Mouse (Mus musculus) midbrain, embryonic 10.5 days (tissue): ENCODE results near the gene Chsy1. TPM values are rescaled to one million over a fixed set of nuclear protein-coding genes. Genes with fewer than 3 reads are reported as not detected.

Experiments
- DNase-seq: peaks from one replicate; pipeline ENCODE4 v3.0.0-alpha.2; 2017; ENCODE audit warnings: low spot score
- H3K27ac ChIP-seq: fragments of 300-500 bp; sonication (generic); replicated peaks from 2 replicates; pipeline ENCODE4 v1.5.1; 2016; ENCODE audit warnings: mild to moderate bottlenecking
- H3K27me3 ChIP-seq: fragments of 300-500 bp; sonication (generic); 2 replicates; pipeline ENCODE4 v1.6.1; 2016; ENCODE audit warnings: low read depth, mild to moderate bottlenecking; ENCODE audit not compliant: poor library complexity, severe bottlenecking
- H3K36me3 ChIP-seq: fragments of 300-500 bp; sonication (generic); 2 replicates; pipeline ENCODE4 v1.6.1; 2016; ENCODE audit warnings: mild to moderate bottlenecking, moderate library complexity
- H3K4me1 ChIP-seq: fragments of 300-500 bp; sonication (generic); 2 replicates; pipeline ENCODE4 v1.6.1; 2016
- H3K4me3 ChIP-seq: fragments of 300-500 bp; sonication (generic); 2 replicates; pipeline ENCODE4 v1.5.1; 2016; ENCODE audit warnings: mild to moderate bottlenecking, moderate library complexity
- H3K9me3 ChIP-seq: fragments of 300-500 bp; sonication (generic); replicated peaks from 2 replicates; pipeline ENCODE4 v1.6.1; 2016; ENCODE audit warnings: mild to moderate bottlenecking
- WGBS: fragments of 180-500 bp; shearing (Covaris S2); methylation state at CpG from one replicate; pipeline ENCODE4 v1.1.7; 2016; 5-methylcytosine and 5-hydroxymethylcytosine counted together
- polyA plus RNA-seq: library from polyadenylated mRNA; unstranded; fragments of >200 nt; fragmentation: Nextera tagmentation; extraction: Ambion mirVana; gene quantifications from 2 replicates; pipeline ENCODE4 v1.2.1, GENCODE M21; 2016

The Chsy1 gene
- polyA plus RNA-seq, 1 experiment from 2014 or later = 12.0 TPM

DNA sequence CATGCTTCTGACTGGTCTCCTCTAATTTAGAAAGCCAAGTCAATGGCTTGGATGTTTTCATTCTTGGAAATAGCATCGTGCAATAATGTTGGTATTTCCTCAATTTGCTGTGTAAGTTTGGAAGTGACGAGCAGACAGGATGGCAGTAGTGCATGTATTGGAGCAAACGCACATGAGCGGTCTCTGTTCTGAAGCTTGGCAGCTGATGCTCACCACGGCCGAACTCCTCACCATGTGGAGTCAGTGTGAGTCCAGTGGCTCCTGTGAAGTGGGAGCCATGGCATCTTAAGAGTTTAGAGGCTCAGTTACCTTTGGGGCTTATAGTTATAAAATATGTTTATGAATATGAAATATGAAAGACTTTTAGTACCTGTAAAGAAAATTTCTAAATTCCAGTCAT lies 60.2 kb downstream of the Chsy1 start:
- no peak for DNase-seq
- peaks cover 43% of the 10 kb centered on the region for H3K36me3 ChIP-seq
- WGBS = 93% methylated on average over 6 of the region's 6 CpGs

DNA sequence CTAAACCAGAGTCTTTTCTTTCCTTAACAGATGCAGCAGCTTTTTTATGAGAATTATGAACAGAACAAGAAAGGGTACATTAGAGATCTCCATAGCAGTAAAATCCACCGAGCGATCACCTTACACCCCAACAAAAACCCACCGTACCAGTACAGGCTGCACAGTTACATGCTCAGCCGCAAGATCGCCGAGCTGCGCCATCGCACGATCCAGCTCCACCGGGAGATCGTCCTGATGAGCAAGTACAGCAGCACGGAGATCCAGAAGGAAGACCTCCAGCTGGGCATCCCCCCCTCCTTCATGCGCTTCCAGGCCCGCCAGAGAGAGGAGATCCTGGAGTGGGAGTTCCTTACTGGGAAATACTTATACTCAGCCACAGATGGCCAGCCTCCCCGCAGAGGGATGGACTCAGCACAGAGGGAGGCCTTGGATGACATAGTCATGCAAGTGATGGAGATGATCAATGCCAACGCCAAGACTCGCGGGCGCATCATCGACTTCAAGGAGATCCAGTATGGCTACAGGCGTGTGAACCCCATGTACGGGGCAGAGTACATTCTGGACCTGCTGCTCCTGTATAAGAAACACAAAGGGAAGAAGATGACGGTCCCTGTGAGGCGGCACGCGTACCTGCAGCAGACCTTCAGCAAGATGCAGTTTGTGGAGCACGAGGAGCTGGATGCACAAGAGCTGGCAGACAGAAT lies 61.6 kb downstream of the Chsy1 start:
- no peak for DNase-seq
- H3K27me3 ChIP-seq = no peaks in the 10 kb centered on the region
- no peak overlapping the region for H3K4me3 ChIP-seq
- WGBS = 97% methylated on average over 27 of the region's 27 CpGs
- H3K9me3 ChIP-seq = no peaks in the 10 kb centered on the region
- no peak overlapping the region for H3K27ac ChIP-seq
- no peaks in the 10 kb centered on the region for H3K4me1 ChIP-seq
- H3K36me3 ChIP-seq = peaks cover 58% of the 10 kb centered on the region

More for the DNA sequence above, 60.2 kb downstream of the Chsy1 start:
- H3K4me3 ChIP-seq = no peak overlapping the region
- H3K27ac ChIP-seq = no peak overlapping the region
- H3K27me3 ChIP-seq = no peaks in the 10 kb centered on the region
- H3K4me1 ChIP-seq = peaks cover 4% of the 10 kb centered on the region; the same call in 1 of the 2 replicates
- no peaks in the 10 kb centered on the region for H3K9me3 ChIP-seq

- H3K27ac ChIP-seq = no peak overlapping the region
- H3K27me3 ChIP-seq = no peaks in the 10 kb centered on the region
- 95% methylated on average over 6 of the region's 6 CpGs for WGBS
- no peaks in the 10 kb centered on the region for H3K9me3 ChIP-seq
- H3K4me1 ChIP-seq = peaks cover 6% of the 10 kb centered on the region; the same call in 1 of the 2 replicates
- no peak for DNase-seq
- peaks cover 57% of the 10 kb centered on the region for H3K36me3 ChIP-seq
- no peak overlapping the region for H3K4me3 ChIP-seq
Observed at GRCm38 (mm10) chr7:66175738-66176137, 66.4 kb downstream of the Chsy1 start.

DNA sequence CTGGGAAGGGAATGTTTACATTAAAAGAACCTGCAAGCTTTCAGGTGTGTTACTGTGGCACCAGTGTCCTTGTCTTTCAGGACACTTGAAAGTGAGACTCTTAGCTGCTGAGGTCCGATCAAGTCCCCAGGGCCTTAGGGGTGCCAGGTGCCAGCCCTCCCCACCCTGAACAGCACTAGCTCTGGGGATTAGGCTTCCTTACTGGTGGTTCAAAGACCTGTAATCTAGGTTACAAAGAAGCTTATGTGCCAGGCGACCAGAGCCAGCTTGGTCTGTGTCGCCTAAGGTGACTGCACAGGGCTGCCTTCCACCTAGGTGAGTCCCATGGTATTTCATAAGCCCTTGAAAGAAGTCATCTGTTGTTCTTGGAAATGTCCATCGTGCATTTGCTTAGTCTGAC lies 66.9 kb downstream of the Chsy1 start:
- Histone ChIP-seq H3K27me3 (no peaks in the 10 kb centered on the region), H3K36me3 (peaks cover 52% of the 10 kb centered on the region), H3K4me1 (peaks cover 6% of the 10 kb centered on the region; the same call in 1 of the 2 replicates), H3K4me3 (no peak overlapping the region), H3K9me3 (no peaks in the 10 kb centered on the region), H3K27ac (no peak overlapping the region)
- WGBS = 91% methylated on average over 4 of the region's 4 CpGs
- DNase-seq = no peak

- DNase-seq = no peak
- 85% methylated on average over 4 of the region's 4 CpGs for WGBS
- H3K36me3 ChIP-seq = peaks cover 45% of the 10 kb centered on the region
- no peak overlapping the region for H3K27ac ChIP-seq
- H3K4me1 ChIP-seq = peaks cover 6% of the 10 kb centered on the region; the same call in 1 of the 2 replicates
- no peaks in the 10 kb centered on the region for H3K9me3 ChIP-seq
- H3K27me3 ChIP-seq = no peaks in the 10 kb centered on the region
- H3K4me3 ChIP-seq = no peak overlapping the region
Observed at GRCm38 (mm10) chr7:66176929-66177328, 67.6 kb downstream of the Chsy1 start.

GRCm38 (mm10) chr7:66178101-66178500 lies 68.8 kb downstream of the Chsy1 start:
- no peak overlapping the region for H3K27ac ChIP-seq
- no peak for DNase-seq
- H3K9me3 ChIP-seq = no peaks in the 10 kb centered on the region
- H3K36me3 ChIP-seq = peaks cover 34% of the 10 kb centered on the region
- H3K4me1 ChIP-seq = peaks cover 6% of the 10 kb centered on the region; the same call in 1 of the 2 replicates
- H3K4me3 ChIP-seq = no peak overlapping the region
- WGBS = 93% methylated on average over 6 of the region's 6 CpGs
- H3K27me3 ChIP-seq = no peaks in the 10 kb centered on the region

DNA sequence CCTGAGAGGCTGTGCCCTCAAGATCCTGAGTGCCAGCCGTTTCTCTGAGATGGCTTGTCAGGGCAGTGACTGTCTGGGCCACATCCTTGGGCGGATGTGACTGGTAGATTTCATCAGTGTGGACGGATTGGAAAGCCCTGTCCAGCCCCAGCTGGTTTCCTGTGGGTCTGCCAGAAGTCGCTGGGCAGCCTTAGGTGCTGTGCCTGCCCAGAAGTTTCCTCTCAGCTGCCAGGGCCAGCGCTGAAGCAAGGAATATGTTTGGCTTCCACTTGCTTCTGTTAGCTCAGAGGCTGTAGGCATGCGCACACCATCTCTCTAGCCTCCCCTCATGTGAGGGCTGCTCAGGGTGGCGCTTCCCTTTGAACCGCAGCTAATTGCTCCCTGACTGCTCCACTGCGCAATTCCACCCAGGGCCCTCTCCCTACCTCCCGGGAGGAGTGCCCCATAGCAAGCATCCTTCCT lies 69.8 kb downstream of the Chsy1 start:
- Histone ChIP-seq H3K27me3 (no peaks in the 10 kb centered on the region), H3K9me3 (no peaks in the 10 kb centered on the region), H3K27ac (no peak overlapping the region), H3K4me1 (peaks cover 6% of the 10 kb centered on the region; the same call in 1 of the 2 replicates), H3K4me3 (no peak overlapping the region), H3K36me3 (peaks cover 23% of the 10 kb centered on the region)
- WGBS = 79% methylated on average over 10 of the region's 10 CpGs
- DNase-seq = no peak

- 90% methylated on average over 7 of the region's 7 CpGs for WGBS
Observed at GRCm38 (mm10) chr7:66179711-66180110, 70.4 kb downstream of the Chsy1 start.

DNA sequence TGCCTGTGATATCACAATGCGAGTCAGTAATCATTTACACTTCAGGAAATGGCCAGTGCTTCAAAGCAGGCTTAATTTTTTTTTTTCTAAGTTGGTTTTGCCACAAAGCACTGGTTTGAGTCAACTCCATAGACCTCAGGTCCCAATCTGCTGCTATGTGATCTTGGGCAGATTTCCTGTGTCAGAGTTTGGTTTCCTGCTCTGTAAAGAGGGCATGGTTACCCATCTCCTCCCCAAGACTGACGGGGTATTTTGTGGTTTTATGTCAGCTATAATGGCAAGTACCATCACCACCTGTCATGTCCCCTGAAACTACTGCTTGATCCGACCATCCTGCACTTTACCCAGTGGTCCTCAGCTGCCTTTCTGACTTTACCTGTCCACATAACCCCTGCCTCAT lies 70.9 kb downstream of the Chsy1 start:
- no peaks in the 10 kb centered on the region for H3K27me3 ChIP-seq
- 89% methylated on average over 3 of the region's 3 CpGs for WGBS
- DNase-seq = no peak
- H3K4me1 ChIP-seq = peaks cover 6% of the 10 kb centered on the region; the same call in 1 of the 2 replicates
- H3K36me3 ChIP-seq = peaks cover 12% of the 10 kb centered on the region
- no peaks in the 10 kb centered on the region for H3K9me3 ChIP-seq
- no peak overlapping the region for H3K4me3 ChIP-seq
- H3K27ac ChIP-seq = no peak overlapping the region

More at GRCm38 (mm10) chr7:66179711-66180110, 70.4 kb downstream of the Chsy1 start:
- H3K36me3 ChIP-seq = peaks cover 17% of the 10 kb centered on the region
- no peak overlapping the region for H3K4me3 ChIP-seq
- no peaks in the 10 kb centered on the region for H3K27me3 ChIP-seq
- DNase-seq = no peak
- peaks cover 6% of the 10 kb centered on the region; the same call in 1 of the 2 replicates for H3K4me1 ChIP-seq
- no peak overlapping the region for H3K27ac ChIP-seq
- no peaks in the 10 kb centered on the region for H3K9me3 ChIP-seq

- H3K36me3 ChIP-seq = peaks cover 6% of the 10 kb centered on the region
- H3K27ac ChIP-seq = no peak overlapping the region
- no peak overlapping the region for H3K4me3 ChIP-seq
- H3K9me3 ChIP-seq = no peaks in the 10 kb centered on the region
- DNase-seq = no peak
- peaks cover 6% of the 10 kb centered on the region; the same call in 1 of the 2 replicates for H3K4me1 ChIP-seq
- WGBS = 90% methylated on average over 10 of the region's 10 CpGs
- no peaks in the 10 kb centered on the region for H3K27me3 ChIP-seq
Observed at GRCm38 (mm10) chr7:66180711-66181365, 71.5 kb downstream of the Chsy1 start.

GRCm38 (mm10) chr7:66182075-66182715 lies 72.9 kb downstream of the Chsy1 start:
- H3K36me3 ChIP-seq = no peaks in the 10 kb centered on the region
- 83% methylated on average over 7 of the region's 7 CpGs for WGBS

GRCm38 (mm10) chr7:66183404-66183803 lies 74.1 kb downstream of the Chsy1 start:
- 86% methylated on average over 8 of the region's 8 CpGs for WGBS

More at GRCm38 (mm10) chr7:66182075-66182715, 72.9 kb downstream of the Chsy1 start:
- Histone ChIP-seq H3K9me3 (no peaks in the 10 kb centered on the region), H3K27ac (no peak overlapping the region), H3K4me3 (no peak overlapping the region), H3K4me1 (peaks cover 6% of the 10 kb centered on the region; the same call in 1 of the 2 replicates), H3K27me3 (no peaks in the 10 kb centered on the region)
- no peak for DNase-seq

More at GRCm38 (mm10) chr7:66183404-66183803, 74.1 kb downstream of the Chsy1 start:
- H3K4me1 ChIP-seq = peaks cover 14% of the 10 kb centered on the region
- no peak for DNase-seq
- no peaks in the 10 kb centered on the region for H3K36me3 ChIP-seq
- no peak overlapping the region for H3K4me3 ChIP-seq
- no peaks in the 10 kb centered on the region for H3K27me3 ChIP-seq
- H3K27ac ChIP-seq = no peak overlapping the region
- H3K9me3 ChIP-seq = no peaks in the 10 kb centered on the region
